Mouse (Mus musculus) kidney, postnatal 0 days (tissue): ENCODE measurements around the gene P2rx3. TPM values are rescaled to one million over a fixed set of nuclear protein-coding genes. Genes with fewer than 3 reads are reported as not detected.

Experiments
- ATAC-seq: fragments of 200-750 bp; cut with Nextera tagmentation; replicated peaks from 2 replicates; pipeline ENCODE4 v1.8.0; 2017; ENCODE audit warnings: low read depth, moderate number of reproducible peaks, moderate TSS enrichment, moderate library complexity; ENCODE audit not compliant: low FRiP score
- DNase-seq: peaks from one replicate; pipeline ENCODE4 v3.0.0-alpha.2; 2016; ENCODE audit warnings: low spot score
- H3K27ac ChIP-seq: fragments of 300-500 bp; sonication (generic); 2 replicates; pipeline ENCODE4 v1.5.1; 2014; ENCODE audit warnings: mild to moderate bottlenecking
- H3K27me3 ChIP-seq: fragments of 300-500 bp; sonication (generic); 2 replicates; pipeline ENCODE4 v1.6.1; 2014; ENCODE audit warnings: low read length, mixed read lengths; ENCODE audit not compliant: insufficient read depth
- H3K36me3 ChIP-seq: fragments of 300-500 bp; sonication (generic); 2 replicates; pipeline ENCODE4 v1.6.1; 2014; ENCODE audit warnings: low read length, mixed read lengths; ENCODE audit not compliant: insufficient read depth
- H3K4me1 ChIP-seq: fragments of 300-500 bp; sonication (generic); replicated peaks from 2 replicates; pipeline ENCODE4 v1.6.1; 2014; ENCODE audit warnings: antibody characterized with exemption, low read length, mixed read lengths; ENCODE audit not compliant: insufficient read depth
- H3K4me2 ChIP-seq: fragments of 300-500 bp; sonication (generic); 2 replicates; pipeline ENCODE4 v1.6.1; 2014; ENCODE audit warnings: mild to moderate bottlenecking, low read length, moderate library complexity, mixed read lengths
- H3K4me3 ChIP-seq: fragments of 300-500 bp; sonication (generic); replicated peaks from 2 replicates; pipeline ENCODE4 v1.5.1; 2014; ENCODE audit warnings: low read depth, low read length
- H3K9ac ChIP-seq: fragments of 300-500 bp; sonication (generic); 2 replicates; pipeline ENCODE4 v1.6.1; 2014; ENCODE audit warnings: low read depth, low read length
- H3K9me3 ChIP-seq: fragments of 300-500 bp; sonication (generic); replicated peaks from 2 replicates; pipeline ENCODE4 v1.6.1; 2016; ENCODE audit warnings: low read length, inconsistent platforms, mixed read lengths
- CTCF ChIP-seq: IDR thresholded peaks from 2 replicates; pipeline ENCODE4 v1.5.1; 2016; ENCODE audit warnings: antibody characterized with exemption, low read depth, mild to moderate bottlenecking, moderate library complexity
- WGBS: fragments of 180-500 bp; shearing (Covaris S2); extraction: QIAGEN DNeasy Blood & Tissue Kit; methylation state at CpG from one replicate; pipeline ENCODE4 v1.1.7; 2014; 5-methylcytosine and 5-hydroxymethylcytosine counted together
- polyA plus RNA-seq: library from polyadenylated mRNA; unstranded; fragments of >200 nt; fragmentation: Nextera tagmentation; extraction: Ambion mirVana; gene quantifications from 2 replicates; pipeline ENCODE4 v1.2.1, GENCODE M21; 2015

P2rx3 gene
- polyA plus RNA-seq, 1 experiment from 2014 or later, result 0.14 TPM

DNA sequence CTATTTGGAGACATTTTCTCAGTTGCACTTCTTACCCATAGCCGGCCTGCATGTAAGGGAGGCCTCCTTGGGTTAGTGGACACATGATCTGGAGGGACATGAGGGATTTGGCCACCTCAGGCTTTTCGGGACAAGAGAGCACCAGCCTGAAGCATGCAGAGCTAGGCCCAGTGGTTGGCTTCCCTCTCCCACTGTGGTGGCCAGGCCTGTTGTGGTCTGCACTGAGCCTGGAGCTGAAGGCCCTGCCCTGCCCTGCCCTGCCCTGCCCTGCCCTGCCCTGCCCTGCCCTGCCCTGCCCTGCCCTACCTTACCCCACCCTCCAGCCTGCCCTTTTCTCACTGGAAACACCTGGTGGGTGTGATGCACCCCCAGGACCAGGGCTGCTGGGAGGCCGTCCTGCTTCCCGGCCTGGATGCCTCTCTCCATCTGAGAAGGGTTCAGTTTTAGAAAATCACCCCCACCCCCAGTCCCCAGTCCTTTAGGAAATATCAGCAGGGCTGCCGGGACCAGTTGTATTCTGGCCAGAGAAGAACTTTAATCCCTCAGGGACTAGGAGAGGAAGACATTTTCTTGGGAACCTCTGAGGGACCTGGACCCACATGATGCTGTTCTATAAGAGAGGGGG, 16.0 kb upstream of the P2rx3 start:
- H3K9ac ChIP-seq, result no peak overlapping the region
- H3K27ac ChIP-seq, result no peak overlapping the region
- H3K4me2 ChIP-seq, result no peak overlapping the region
- no peaks in the 10 kb centered on the region for H3K27me3 ChIP-seq
- no peak for TF ChIP-seq CTCF
- peaks cover 26% of the 10 kb centered on the region for H3K4me1 ChIP-seq
- no peaks in the 10 kb centered on the region for H3K9me3 ChIP-seq
- ATAC-seq, result no peak
- H3K4me3 ChIP-seq, result no peak overlapping the region
- 80% methylated on average over 5 of the region's 5 CpGs for WGBS
- no peak for DNase-seq
- H3K36me3 ChIP-seq, result peaks cover 36% of the 10 kb centered on the region

DNA sequence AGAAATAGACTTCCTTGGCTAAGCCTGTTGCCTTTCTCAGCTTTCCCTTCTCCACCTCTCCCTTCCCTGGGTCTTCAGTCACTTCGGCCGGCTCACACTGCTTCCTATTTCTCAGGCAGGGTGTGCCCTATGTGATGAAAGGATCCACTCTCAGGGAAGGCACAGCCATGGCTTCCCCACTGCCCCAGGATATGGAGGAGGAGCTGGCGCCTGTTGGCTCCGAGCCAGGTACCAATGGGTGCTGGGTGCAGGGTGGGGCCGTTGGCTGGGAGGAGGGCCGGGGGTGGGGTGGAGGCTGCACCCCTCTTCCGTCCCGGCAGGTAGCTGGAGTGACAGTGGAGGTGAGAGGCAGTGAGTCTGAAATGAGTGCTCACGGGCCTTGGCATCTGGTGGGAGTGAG, 13.5 kb upstream of the P2rx3 start:
- Histone ChIP-seq H3K27ac (peak overlapping the region; percentile 94), H3K36me3 (peaks cover 39% of the 10 kb centered on the region), H3K9ac (peak overlapping the region; percentile 44; the same call in 1 of the 2 replicates), H3K4me3 (peak overlapping the region; percentile 29), H3K9me3 (no peaks in the 10 kb centered on the region), H3K27me3 (no peaks in the 10 kb centered on the region), H3K4me2 (peak overlapping the region; percentile 73), H3K4me1 (peaks cover 30% of the 10 kb centered on the region)
- WGBS, result 39% methylated on average over 9 of the region's 9 CpGs
- no peak for TF ChIP-seq CTCF
- ATAC-seq (no peak), DNase-seq (peak; percentile 49)

DNA sequence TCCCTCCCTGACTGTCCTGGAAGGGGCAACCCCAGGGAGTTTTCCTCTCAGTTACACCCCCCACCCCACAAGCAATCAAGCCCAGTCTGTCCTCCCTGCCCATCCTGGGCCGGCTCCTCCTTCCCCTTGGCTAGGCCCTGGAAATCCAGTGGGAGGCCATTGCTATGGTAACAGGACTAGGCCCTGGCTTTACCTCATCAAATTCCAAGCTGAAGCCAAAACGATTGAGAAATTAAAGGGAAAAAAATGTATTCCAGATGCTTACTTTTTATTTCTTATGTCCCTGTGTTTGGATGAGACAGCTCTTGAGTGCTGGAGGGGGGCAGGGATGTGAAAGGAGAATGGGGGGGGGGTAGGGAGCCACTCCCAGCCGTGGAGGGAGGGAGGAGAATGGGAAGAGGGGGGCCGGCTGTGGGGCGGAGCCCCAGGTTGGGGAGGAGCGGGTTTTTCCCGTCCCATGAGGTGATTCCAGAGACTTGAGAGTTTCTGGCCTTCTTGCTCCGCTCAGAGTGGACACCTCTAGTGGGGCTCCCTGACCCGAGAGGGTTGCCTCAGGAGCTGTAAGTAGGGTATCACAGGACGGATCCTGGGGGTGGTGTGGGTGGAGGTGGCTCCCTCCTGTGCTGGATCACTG, 12.9 kb upstream of the P2rx3 start:
- H3K4me2 ChIP-seq, result peak overlapping the region; percentile 73
- ATAC-seq (peak; percentile 9; the same call in 1 of the 2 replicates), DNase-seq (peak; percentile 87)
- H3K9me3 ChIP-seq, result no peaks in the 10 kb centered on the region
- peak overlapping the region; percentile 29 for H3K4me3 ChIP-seq
- H3K27me3 ChIP-seq, result no peaks in the 10 kb centered on the region
- H3K27ac ChIP-seq, result peak overlapping the region; percentile 94
- 14% methylated on average over 10 of the region's 10 CpGs for WGBS
- H3K36me3 ChIP-seq, result peaks cover 41% of the 10 kb centered on the region
- peak overlapping the region; percentile 44; the same call in 1 of the 2 replicates for H3K9ac ChIP-seq
- no peak for TF ChIP-seq CTCF
- peaks cover 28% of the 10 kb centered on the region for H3K4me1 ChIP-seq

DNA sequence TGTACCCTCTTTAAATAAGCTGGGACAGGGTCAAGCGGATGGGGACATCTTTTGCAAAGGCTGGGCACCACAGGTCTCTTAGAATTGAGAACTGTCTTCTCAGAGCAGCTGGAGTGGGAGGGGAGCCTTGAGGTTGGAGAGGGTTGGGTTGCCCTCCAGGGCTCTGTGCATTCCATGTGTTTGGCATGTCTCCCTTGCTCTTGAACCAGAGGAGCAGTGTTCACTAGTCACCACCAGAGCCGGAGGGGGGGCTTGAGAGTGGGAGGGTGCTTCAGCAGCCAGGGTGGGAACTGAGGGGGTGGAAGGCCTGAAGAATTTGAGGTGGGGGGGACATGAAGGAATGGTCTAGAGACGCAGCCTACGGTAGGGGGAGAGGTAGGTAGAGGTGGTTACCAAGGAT, 12.0 kb upstream of the P2rx3 start:
- Histone ChIP-seq H3K4me1 (peaks cover 28% of the 10 kb centered on the region), H3K9ac (peak overlapping the region; percentile 8; the same call in 1 of the 2 replicates)

DNA sequence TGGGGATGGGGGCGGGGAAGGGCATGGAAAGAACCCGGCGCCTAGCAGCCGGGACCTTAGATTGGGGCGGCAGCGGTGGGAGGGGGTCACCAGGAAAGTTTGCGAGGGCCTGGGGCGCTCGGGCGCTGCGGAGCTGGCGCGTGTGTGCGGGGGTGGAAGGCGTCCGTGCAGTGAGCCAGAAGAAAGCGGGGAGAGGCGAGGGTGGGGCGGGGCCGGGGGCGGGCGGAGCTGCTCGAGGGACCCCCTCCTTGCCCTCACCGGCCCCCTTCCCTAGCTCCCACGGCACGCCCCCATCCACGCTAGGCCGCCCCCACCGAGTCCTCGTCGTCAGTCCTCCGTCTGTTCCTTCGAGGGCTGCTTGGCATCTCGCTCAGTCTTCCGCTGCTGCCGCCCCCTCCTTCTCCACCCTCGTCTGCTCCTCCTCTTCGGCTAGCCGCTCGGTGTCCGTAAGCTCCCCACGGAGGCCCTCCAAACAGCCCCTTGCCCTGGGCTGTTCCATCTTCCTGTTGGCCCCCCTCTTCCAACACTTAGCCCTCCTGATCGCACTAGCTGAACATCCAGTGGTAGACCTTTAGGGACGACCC, 11.0 kb upstream of the P2rx3 start:
- Histone ChIP-seq H3K9ac (peak overlapping the region; percentile 72), H3K27me3 (no peaks in the 10 kb centered on the region), H3K4me3 (peak overlapping the region; percentile 73), H3K36me3 (peaks cover 36% of the 10 kb centered on the region), H3K27ac (peak overlapping the region; percentile 94), H3K4me1 (peaks cover 28% of the 10 kb centered on the region), H3K9me3 (no peaks in the 10 kb centered on the region), H3K4me2 (peak overlapping the region; percentile 73)
- WGBS, result 2% methylated on average over 34 of the region's 44 CpGs
- no peak for TF ChIP-seq CTCF
- ATAC-seq (peak; percentile 64), DNase-seq (peak; percentile 90)

More for the DNA sequence above, 12.0 kb upstream of the P2rx3 start:
- H3K4me2 ChIP-seq, result peak overlapping the region; percentile 73
- 74% methylated on average over 4 of the region's 4 CpGs for WGBS
- DNase-seq (no peak), ATAC-seq (no peak)
- H3K27me3 ChIP-seq, result no peaks in the 10 kb centered on the region
- peak overlapping the region; percentile 94 for H3K27ac ChIP-seq
- no peak for TF ChIP-seq CTCF
- peak overlapping the region; percentile 73 for H3K4me3 ChIP-seq
- peaks cover 37% of the 10 kb centered on the region for H3K36me3 ChIP-seq
- no peaks in the 10 kb centered on the region for H3K9me3 ChIP-seq

DNA sequence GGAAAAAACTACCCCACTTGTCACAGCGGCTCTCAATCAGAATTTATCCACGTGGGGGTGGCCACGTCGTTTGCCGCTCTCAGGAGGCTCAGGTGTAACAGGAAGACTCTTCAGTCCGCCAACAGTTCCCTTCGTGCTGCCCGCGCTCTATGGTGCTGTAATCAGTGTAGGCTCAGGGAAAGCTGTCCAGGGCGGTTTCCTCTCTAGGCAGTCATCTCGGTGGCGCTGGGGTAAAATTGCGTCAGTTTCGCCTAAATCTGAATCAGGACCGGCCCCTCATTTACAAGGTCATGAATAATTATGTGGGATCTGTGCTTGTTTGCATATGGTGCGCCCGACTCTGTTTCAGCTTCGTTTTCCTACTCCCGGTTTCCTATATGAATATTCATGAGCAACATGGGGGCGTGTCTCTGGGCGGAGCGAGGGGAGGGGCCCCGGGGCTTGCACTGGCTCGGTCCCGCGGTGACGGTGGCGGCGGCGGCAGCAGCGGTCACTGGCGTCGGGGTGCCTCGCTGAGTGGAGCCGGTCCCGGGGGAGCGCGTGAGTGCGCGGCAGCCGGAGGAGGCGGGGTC, 10.4 kb upstream of the P2rx3 start, which contains the start of gene Tnks1bp1:
Tnks1bp1 (plus strand) TSS at position 427 of the 572 bp plus-strand sequence.
- Histone ChIP-seq H3K27ac (peak within 1 kb of the TSS; percentile 94), H3K4me3 (peak within 1 kb of the TSS; percentile 73), H3K9me3 (no peaks in the 10 kb centered on the region), H3K4me1 (peaks cover 28% of the 10 kb centered on the region), H3K4me2 (peak within 1 kb of the TSS; percentile 73), H3K9ac (peak within 1 kb of the TSS; percentile 72), H3K36me3 (peaks cover 39% of the 10 kb centered on the region), H3K27me3 (no peaks in the 10 kb centered on the region)
- DNase-seq (peak; percentile 99), ATAC-seq (peak; percentile 87)
- TF ChIP-seq CTCF, result no peak
- WGBS, result 2% methylated on average over 42 of the region's 42 CpGs
